ENCODE assay signal across 8 mouse cellular contexts in the genomic region with DNA sequence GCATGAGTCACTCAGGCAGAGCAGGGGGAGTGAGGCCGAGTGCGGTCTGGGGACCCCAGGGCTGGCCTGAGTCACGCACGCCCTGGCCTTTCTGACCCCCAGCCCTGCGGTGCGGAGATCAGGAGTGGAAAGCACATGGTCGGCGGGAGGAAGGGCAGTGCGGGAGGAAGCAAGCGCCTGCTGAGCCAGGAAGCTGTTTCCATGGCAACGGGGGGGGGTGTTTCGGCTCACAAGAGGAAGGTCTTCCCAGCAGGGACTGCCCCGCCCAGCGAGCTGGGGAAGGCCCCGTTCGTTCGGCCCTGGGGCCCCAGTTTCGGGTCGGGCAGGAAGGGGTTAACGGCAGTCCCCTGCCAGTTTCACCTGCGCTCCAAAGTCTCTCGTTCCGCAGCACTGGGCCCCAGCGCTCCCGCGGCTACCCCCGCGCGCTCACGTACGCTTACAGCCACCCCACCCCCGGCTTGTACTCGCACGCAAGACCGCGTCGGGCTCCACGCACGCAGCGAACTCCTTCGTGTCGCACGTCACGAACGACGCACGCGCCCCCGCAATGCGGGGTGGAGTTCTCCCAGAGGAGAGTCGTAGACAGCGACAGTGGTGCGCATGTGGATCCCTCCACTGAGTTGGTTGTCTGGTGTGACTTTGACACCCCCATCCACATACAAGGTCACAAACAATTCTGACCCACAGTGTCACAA. TPM values are rescaled to one million over a fixed set of nuclear protein-coding genes. Genes with fewer than 3 reads are reported as not detected.
DNase-seq lines count a peak whose midpoint lies in the region; ATAC-seq and TF ChIP-seq lines count a peak whose summit lies in the region.

No protein-coding gene starts in this region.

- H3K36me3 ChIP-seq in E14TG2a.4 (ENCODE audit: insufficient read depth, low read length), result peaks cover 8% of the 10 kb centered on the region; the same call in 1 of the 2 replicates
- no peaks in the 10 kb centered on the region for H3K36me3 ChIP-seq in forebrain, embryonic 16.5 days (ENCODE audit: control insufficient read depth, insufficient read depth)
- H3K36me3 ChIP-seq in lung, embryonic 14.5 days (ENCODE audit: insufficient read depth), result no peaks in the 10 kb centered on the region

- no peaks in the 10 kb centered on the region for H3K9me3 ChIP-seq in E14TG2a.4 (ENCODE audit: low read length)
- H3K9me3 ChIP-seq in forebrain, embryonic 16.5 days (ENCODE audit: control insufficient read depth, low read length), result no peaks in the 10 kb centered on the region
- H3K9me3 ChIP-seq in lung, embryonic 14.5 days (ENCODE audit: low read depth, low read length), result no peaks in the 10 kb centered on the region

- H3K4me1 ChIP-seq in E14TG2a.4 (replicated peaks; ENCODE audit: low read depth, low read length), result peaks cover 87% of the 10 kb centered on the region
- H3K4me1 ChIP-seq in forebrain, embryonic 16.5 days (replicated peaks; ENCODE audit: control insufficient read depth, insufficient read depth, low read length), result peaks cover 36% of the 10 kb centered on the region
- peaks cover 44% of the 10 kb centered on the region for H3K4me1 ChIP-seq in lung, embryonic 14.5 days (ENCODE audit: insufficient read depth)

- peak overlapping the region; percentile 95 for H3K4me2 ChIP-seq in forebrain, embryonic 16.5 days (ENCODE audit: low read length)
- peak overlapping the region; percentile 100 for H3K4me2 ChIP-seq in lung, embryonic 14.5 days

- WGBS in forebrain, embryonic 16.5 days, result under 1% methylated on average over 53 of the region's 53 CpGs
- under 1% methylated on average over 53 of the region's 53 CpGs for WGBS in lung, embryonic 14.5 days

- ATAC-seq in cerebellum, adult (ENCODE audit: insufficient number of reproducible peaks, low FRiP score, low TSS enrichment), result peak; percentile 67
- peak; percentile 70 for ATAC-seq in forebrain, embryonic 16.5 days
- ATAC-seq in lung, embryonic 14.5 days (ENCODE audit: insufficient read depth), result peak; percentile 7
- peak; percentile 55 for ATAC-seq in neutrophil, adult 5-6 weeks (ENCODE audit: extremely low read depth, insufficient number of reproducible peaks, low FRiP score, poor library complexity, severe bottlenecking)

- intact Hi-C loops in heart, postnatal 36 days (cut with DNase I), result no loop called here

- H3K27ac ChIP-seq in forebrain, embryonic 16.5 days (ENCODE audit: low read length), result peak overlapping the region; percentile 75
- H3K27ac ChIP-seq in lung, embryonic 14.5 days (ENCODE audit: low read depth), result peak overlapping the region; percentile 67; the same call in 1 of the 2 replicates

- no peaks in the 10 kb centered on the region for H3K27me3 ChIP-seq in E14TG2a.4 (ENCODE audit: insufficient read depth, low read length)
- peaks cover 10% of the 10 kb centered on the region; the same call in 1 of the 2 replicates for H3K27me3 ChIP-seq in forebrain, embryonic 16.5 days (replicated peaks; ENCODE audit: control insufficient read depth, insufficient read depth, low read length)
- no peaks in the 10 kb centered on the region for H3K27me3 ChIP-seq in lung, embryonic 14.5 days (ENCODE audit: insufficient read depth, low read length)

- TF ChIP-seq CTCF in E14TG2a.4 (conservative IDR thresholded peaks at IDR 0.05; ENCODE audit: low read length), result no peak
- TF ChIP-seq CTCF in lung, embryonic 14.5 days (IDR thresholded peaks at IDR 0.05; ENCODE audit: low read depth), result no peak

- H3K9ac ChIP-seq in forebrain, embryonic 16.5 days (replicated peaks; ENCODE audit: low read depth, low read length), result peak overlapping the region; percentile 62
- H3K9ac ChIP-seq in lung, embryonic 14.5 days, result peak overlapping the region; percentile 58

- DNase-seq in heart, postnatal 36 days, result peak; percentile 84 to 89
- peak; percentile 93 to 94 for DNase-seq in layer of hippocampus, adult 8-10 months (ENCODE audit: low spot score in 2 of 2)
- peak; percentile 83 for DNase-seq in lung, embryonic 14.5 days
- DNase-seq in thymus, postnatal 14 days, result peak; percentile 94

- peak overlapping the region; percentile 91 for H3K4me3 ChIP-seq in E14TG2a.4 (replicated peaks; ENCODE audit: low read length)
- H3K4me3 ChIP-seq in forebrain, embryonic 16.5 days (replicated peaks; ENCODE audit: low read length), result peak overlapping the region; percentile 51
- H3K4me3 ChIP-seq in lung, embryonic 14.5 days (ENCODE audit: low read depth, low read length), result peak overlapping the region; percentile 52

RNA-seq across cellular contexts. Expression of gene Hook2, which starts 4.6 kb away (rescaled TPM):
- 31.3 and 39.8 TPM in 2 replicates for polyA plus RNA-seq in forebrain, embryonic 16.5 days (2015; fragmentation: Nextera tagmentation; extraction: Ambion mirVana)
- 1 to 10 TPM; 2.7 to 2.9 TPM for total RNA-seq in heart, postnatal 36 days (2021)
- total RNA-seq in layer of hippocampus, adult 8-10 months (2022), result 10 to 100 TPM; 10.9 to 11.6 (median 11.3) TPM
- polyA plus RNA-seq in lung, embryonic 14.5 days (2014; fragmentation: Nextera tagmentation; extraction: Ambion mirVana), result 15.2 and 18.0 TPM in 2 replicates
- total RNA-seq in neutrophil, adult 5-6 weeks (2017), result 8.6 and 12.0 TPM in 2 replicates

RNA-seq across cellular contexts. Expression of gene Junb, which starts 7.3 kb away (rescaled TPM):
- 7.6 and 8.2 TPM in 2 replicates for polyA plus RNA-seq in forebrain, embryonic 16.5 days (2015; fragmentation: Nextera tagmentation; extraction: Ambion mirVana)
- 10 to 100 TPM; 14.9 to 26.9 TPM for total RNA-seq in heart, postnatal 36 days (2021)
- total RNA-seq in layer of hippocampus, adult 8-10 months (2022), result 10 to 100 TPM; 61.1 to 79.5 (median 75.6) TPM
- polyA plus RNA-seq in lung, embryonic 14.5 days (2014; fragmentation: Nextera tagmentation; extraction: Ambion mirVana), result 12.8 and 15.4 TPM in 2 replicates
- total RNA-seq in neutrophil, adult 5-6 weeks (2017), result 867 and 1,013 TPM in 2 replicates

RNA-seq across cellular contexts. Expression of gene Rnaseh2a, which starts 16.3 kb away (rescaled TPM):
- polyA plus RNA-seq in forebrain, embryonic 16.5 days (2015; fragmentation: Nextera tagmentation; extraction: Ambion mirVana), result 79.9 and 85.8 TPM in 2 replicates
- total RNA-seq in heart, postnatal 36 days (2021), result 10 to 100 TPM; 48.6 to 56.7 TPM
- 10 to 100 TPM; 36.2 to 46.2 (median 41.2) TPM for total RNA-seq in layer of hippocampus, adult 8-10 months (2022)
- 117 and 121 TPM in 2 replicates for polyA plus RNA-seq in lung, embryonic 14.5 days (2014; fragmentation: Nextera tagmentation; extraction: Ambion mirVana)
- total RNA-seq in neutrophil, adult 5-6 weeks (2017), result 26.5 and 36.0 TPM in 2 replicates

RNA-seq across cellular contexts. Expression of gene Prdx2, which starts 16.4 kb away (rescaled TPM):
- 1,287 and 1,394 TPM in 2 replicates for polyA plus RNA-seq in forebrain, embryonic 16.5 days (2015; fragmentation: Nextera tagmentation; extraction: Ambion mirVana)
- 100 to 1,000 TPM; 633 to 676 TPM for total RNA-seq in heart, postnatal 36 days (2021)
- total RNA-seq in layer of hippocampus, adult 8-10 months (2022), result 100 to 1,000 TPM; 328 to 367 (median 342) TPM
- polyA plus RNA-seq in lung, embryonic 14.5 days (2014; fragmentation: Nextera tagmentation; extraction: Ambion mirVana), result 819 and 843 TPM in 2 replicates
- total RNA-seq in neutrophil, adult 5-6 weeks (2017), result 92.5 and 96.9 TPM in 2 replicates

RNA-seq across cellular contexts. Expression of gene Gm49661, which starts 16.6 kb away (rescaled TPM):
- not detected in 2 replicates for polyA plus RNA-seq in forebrain, embryonic 16.5 days (2015; fragmentation: Nextera tagmentation; extraction: Ambion mirVana)
- 1 to 10 TPM in 1 of 2 experiments, not detected in 1; 1.0 TPM for total RNA-seq in heart, postnatal 36 days (2021)
- total RNA-seq in layer of hippocampus, adult 8-10 months (2022), result not detected
- polyA plus RNA-seq in lung, embryonic 14.5 days (2014; fragmentation: Nextera tagmentation; extraction: Ambion mirVana), result not detected in 2 replicates
- total RNA-seq in neutrophil, adult 5-6 weeks (2017), result not detected in 2 replicates

Comparison
In these comparisons a context has a peak if more than half of its experiments do, and no peak if none do; other contexts are left out.
1. Peak in every context shown above with its lines: DNase-seq, ATAC-seq, H3K4me3 ChIP-seq and H3K27ac ChIP-seq.
2. ATAC-seq: peak in every context shown above with its lines; median percentile 70 in forebrain, embryonic 16.5 days; 67 in cerebellum, adult; 55 in neutrophil, adult 5-6 weeks; 7 in lung, embryonic 14.5 days.
3. RNA of gene Junb, which starts 7.3 kb away (total RNA-seq): 867 to 1,013 TPM in neutrophil, adult 5-6 weeks; 61.1 to 79.5 TPM in layer of hippocampus, adult 8-10 months and 14.9 to 26.9 TPM in heart, postnatal 36 days; every median in the first group is over 10 times any median in the second.